Mouse (Mus musculus) neural tube, embryonic 13.5 days (tissue): ENCODE data around the gene Rpl26. TPM values are rescaled to one million over a fixed set of nuclear protein-coding genes. Genes with fewer than 3 reads are reported as not detected.

Source experiments
- ATAC-seq: fragments of 200-750 bp; cut with Nextera tagmentation; 2 replicates; pipeline ENCODE4 v1.8.0; 2017; ENCODE audit warnings: low read depth, mild to moderate bottlenecking, moderate TSS enrichment, moderate library complexity
- H3K27ac ChIP-seq: fragments of 300-500 bp; sonication (generic); replicated peaks from 2 replicates; pipeline ENCODE4 v1.5.1; 2015; ENCODE audit warnings: moderate library complexity, mild to moderate bottlenecking, inconsistent platforms
- H3K27me3 ChIP-seq: fragments of 300-500 bp; sonication (generic); 2 replicates; pipeline ENCODE4 v1.6.1; 2015; ENCODE audit warnings: mild to moderate bottlenecking, inconsistent platforms
- H3K36me3 ChIP-seq: fragments of 300-500 bp; sonication (generic); 2 replicates; pipeline ENCODE4 v1.6.1; 2015; ENCODE audit warnings: mild to moderate bottlenecking, inconsistent platforms
- H3K4me1 ChIP-seq: fragments of 300-500 bp; sonication (generic); replicated peaks from 2 replicates; pipeline ENCODE4 v1.6.1; 2015; ENCODE audit warnings: inconsistent platforms
- H3K4me2 ChIP-seq: fragments of 300-500 bp; sonication (generic); 2 replicates; pipeline ENCODE4 v1.6.1; 2015; ENCODE audit warnings: inconsistent platforms, mild to moderate bottlenecking, moderate library complexity
- H3K4me3 ChIP-seq: fragments of 300-500 bp; sonication (generic); 2 replicates; pipeline ENCODE4 v1.5.1; 2015; ENCODE audit warnings: mild to moderate bottlenecking, inconsistent platforms
- H3K9ac ChIP-seq: fragments of 300-500 bp; sonication (generic); 2 replicates; pipeline ENCODE4 v1.6.1; 2015; ENCODE audit warnings: moderate library complexity, mild to moderate bottlenecking, inconsistent platforms
- H3K9me3 ChIP-seq: fragments of 300-500 bp; sonication (generic); 2 replicates; pipeline ENCODE4 v1.6.1; 2016; ENCODE audit warnings: inconsistent platforms
- WGBS: fragments of 180-500 bp; shearing (Covaris S2); methylation state at CpG from one replicate; pipeline ENCODE4 v1.1.7; 2015; 5-methylcytosine and 5-hydroxymethylcytosine counted together
- polyA plus RNA-seq: library from polyadenylated mRNA; unstranded; fragments of >200 nt; fragmentation: Nextera tagmentation; extraction: Ambion mirVana; gene quantifications from 2 replicates; pipeline ENCODE4 v1.2.1, GENCODE M21; 2015

Gene Rpl26
- polyA plus RNA-seq, 1 experiment from 2014 or later: 743 TPM

DNA sequence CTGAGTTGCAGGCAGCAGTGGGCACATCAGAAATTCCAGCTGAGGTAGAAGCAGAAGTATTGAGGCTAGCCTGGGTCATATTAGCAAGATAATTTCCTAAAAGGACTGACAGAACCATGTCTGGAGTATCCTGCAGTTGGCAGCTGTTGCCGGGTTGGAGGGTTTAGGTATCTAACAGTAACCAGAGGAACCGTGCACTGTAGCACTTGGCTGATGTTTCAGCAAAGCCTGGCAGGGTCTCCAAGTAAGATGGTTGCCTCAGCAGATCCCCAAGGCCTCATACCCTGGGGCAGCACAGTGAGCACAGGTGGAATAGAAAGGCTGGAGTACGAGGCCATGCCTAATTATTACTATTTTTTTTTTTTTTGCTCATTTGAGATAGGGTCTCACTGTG lies 3.8 kb downstream of the Rpl26 start:
- H3K27ac ChIP-seq: no peak overlapping the region
- peaks cover 51% of the 10 kb centered on the region for H3K36me3 ChIP-seq
- H3K4me3 ChIP-seq: no peak overlapping the region
- WGBS: 86% methylated on average over 3 of the region's 3 CpGs
- H3K9me3 ChIP-seq: no peaks in the 10 kb centered on the region
- H3K4me2 ChIP-seq: no peak overlapping the region
- ATAC-seq: no peak
- peaks cover 15% of the 10 kb centered on the region for H3K4me1 ChIP-seq
- H3K9ac ChIP-seq: peak overlapping the region; percentile 38; the same call in 1 of the 2 replicates
- H3K27me3 ChIP-seq: 0 out of 2 replicates have a peak, but pooled peaks cover under 1% of the 10 kb centered on the region

DNA sequence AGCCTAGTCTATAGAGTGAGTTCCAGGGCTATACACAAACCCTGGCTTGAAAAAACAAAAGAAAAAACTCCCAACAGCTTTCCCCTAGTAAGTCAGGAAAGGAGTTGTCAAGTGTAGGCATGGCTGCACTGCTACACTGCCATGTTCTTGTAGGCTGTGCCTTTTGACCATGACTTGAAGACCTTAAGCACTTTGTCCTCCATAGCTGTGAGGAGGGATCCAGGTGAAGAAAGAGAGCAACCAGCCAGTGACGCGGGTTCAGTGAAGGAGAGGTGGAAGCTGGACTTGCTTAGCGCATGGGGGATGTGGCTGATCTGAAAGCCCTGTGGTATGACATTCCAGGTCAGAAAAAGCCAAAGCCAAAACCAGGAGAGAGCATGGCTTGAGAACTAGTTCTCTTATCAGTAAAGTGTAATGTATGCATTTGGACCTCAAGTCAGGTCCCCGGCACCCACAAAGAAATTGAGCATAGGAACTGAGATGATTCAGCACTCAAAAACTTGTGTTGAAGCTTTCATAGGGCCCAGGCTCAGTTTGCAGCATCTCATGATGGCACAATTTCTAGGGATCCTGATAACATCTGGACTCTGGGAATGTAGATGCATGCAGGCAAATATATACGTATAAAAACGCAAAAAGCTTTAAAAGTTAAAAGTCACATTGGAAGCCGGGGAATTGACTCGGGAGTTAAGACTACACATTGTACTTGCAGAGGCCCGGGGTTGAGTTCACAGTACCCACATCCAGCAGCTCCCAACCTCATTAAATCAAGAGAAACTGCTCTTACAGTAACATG lies 4.5 kb downstream of the Rpl26 start:
- 93% methylated on average over 9 of the region's 9 CpGs for WGBS
- Histone ChIP-seq H3K27me3 (no peaks in the 10 kb centered on the region), H3K9me3 (no peaks in the 10 kb centered on the region), H3K4me2 (no peak overlapping the region), H3K27ac (no peak overlapping the region), H3K9ac (no peak overlapping the region), H3K4me3 (no peak overlapping the region), H3K36me3 (peaks cover 51% of the 10 kb centered on the region), H3K4me1 (peaks cover 14% of the 10 kb centered on the region)
- ATAC-seq: no peak

DNA sequence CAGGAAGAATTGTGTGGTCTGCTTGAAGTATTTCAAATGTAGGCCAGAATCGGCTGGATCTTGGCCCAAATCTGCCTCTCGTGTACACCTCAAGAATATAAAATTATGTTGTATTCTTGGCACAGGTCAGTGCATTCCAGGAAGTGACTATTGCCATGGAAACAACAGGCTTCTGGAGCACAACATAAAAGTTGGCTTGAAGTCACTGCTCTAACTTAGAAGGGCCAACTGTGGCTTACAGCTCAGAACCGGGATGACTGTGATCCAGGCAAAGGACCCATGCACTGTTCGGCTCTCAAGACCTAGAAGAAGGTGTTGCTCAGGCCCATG lies 5.0 kb downstream of the Rpl26 start:
- no peak for ATAC-seq
- H3K4me2 ChIP-seq: no peak overlapping the region
- no peak overlapping the region for H3K27ac ChIP-seq
- peaks cover 11% of the 10 kb centered on the region for H3K4me1 ChIP-seq
- WGBS: 72% methylated on average over 4 of the region's 4 CpGs
- H3K4me3 ChIP-seq: no peak overlapping the region
- no peaks in the 10 kb centered on the region for H3K27me3 ChIP-seq
- H3K36me3 ChIP-seq: peaks cover 51% of the 10 kb centered on the region
- H3K9me3 ChIP-seq: no peaks in the 10 kb centered on the region
- H3K9ac ChIP-seq: no peak overlapping the region

DNA sequence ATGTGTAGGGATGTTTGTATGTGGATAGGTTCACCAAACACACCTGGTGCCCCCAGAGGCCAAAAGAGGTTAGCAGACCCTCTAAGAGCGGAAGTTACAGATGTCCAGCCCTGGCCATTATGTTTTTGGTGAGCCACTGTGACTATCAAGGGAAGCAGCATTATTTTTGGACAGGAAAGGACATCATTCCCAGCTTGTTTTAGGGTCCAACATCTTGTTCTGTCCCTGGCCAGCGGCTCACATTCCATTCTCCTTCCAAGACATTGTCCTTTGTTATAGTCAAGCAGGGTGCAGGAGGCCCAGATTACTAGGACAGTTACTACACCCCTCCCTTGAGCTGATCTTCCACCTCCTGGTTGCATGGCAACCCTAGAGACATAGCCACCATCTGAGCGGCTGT lies 5.9 kb downstream of the Rpl26 start:
- H3K9ac ChIP-seq: no peak overlapping the region
- WGBS: 74% methylated on average over 3 of the region's 3 CpGs
- H3K27ac ChIP-seq: no peak overlapping the region
- no peaks in the 10 kb centered on the region for H3K9me3 ChIP-seq
- no peak for ATAC-seq
- peaks cover 13% of the 10 kb centered on the region for H3K4me1 ChIP-seq
- H3K27me3 ChIP-seq: no peaks in the 10 kb centered on the region
- peaks cover 51% of the 10 kb centered on the region for H3K36me3 ChIP-seq
- no peak overlapping the region for H3K4me3 ChIP-seq
- no peak overlapping the region for H3K4me2 ChIP-seq

DNA sequence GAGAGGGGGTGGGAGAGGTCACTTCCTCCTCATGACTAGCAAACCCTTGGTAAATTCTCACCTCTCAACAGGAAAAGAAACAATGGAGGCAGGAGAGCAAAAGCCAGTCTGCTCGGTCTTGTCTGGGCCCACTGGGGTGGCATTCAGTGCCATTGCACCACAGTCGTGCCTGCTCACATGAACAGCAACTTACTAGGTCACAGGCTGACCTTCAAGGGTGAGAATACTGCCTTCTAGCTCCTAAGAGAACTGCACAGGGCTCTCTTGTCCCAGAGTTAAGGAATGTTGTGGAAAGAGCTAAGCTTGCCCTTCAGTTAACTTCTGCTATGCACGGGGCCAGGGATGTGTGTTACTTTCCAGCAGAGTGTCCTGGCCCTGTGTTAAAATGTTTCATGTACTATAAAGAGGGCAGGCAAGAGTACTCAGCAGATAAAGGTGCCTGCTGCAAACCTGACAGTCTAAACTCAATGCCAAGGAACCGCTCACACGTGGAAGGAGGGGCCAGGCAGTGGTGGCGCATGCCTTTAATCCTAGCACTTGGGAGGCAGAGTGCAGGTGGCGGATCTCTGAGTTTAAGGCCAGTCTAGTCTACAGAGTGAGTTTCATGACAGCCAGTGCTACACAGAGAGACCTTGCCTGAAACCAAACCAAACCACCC lies 7.6 kb downstream of the Rpl26 start:
- ATAC-seq: no peak
- Histone ChIP-seq H3K27me3 (no peaks in the 10 kb centered on the region), H3K9ac (no peak overlapping the region), H3K4me2 (no peak overlapping the region), H3K27ac (no peak overlapping the region), H3K4me3 (no peak overlapping the region), H3K36me3 (peaks cover 37% of the 10 kb centered on the region), H3K9me3 (no peaks in the 10 kb centered on the region), H3K4me1 (0 out of 2 replicates have a peak, but pooled peaks cover 3% of the 10 kb centered on the region)
- WGBS: 58% methylated on average over 7 of the region's 7 CpGs

DNA sequence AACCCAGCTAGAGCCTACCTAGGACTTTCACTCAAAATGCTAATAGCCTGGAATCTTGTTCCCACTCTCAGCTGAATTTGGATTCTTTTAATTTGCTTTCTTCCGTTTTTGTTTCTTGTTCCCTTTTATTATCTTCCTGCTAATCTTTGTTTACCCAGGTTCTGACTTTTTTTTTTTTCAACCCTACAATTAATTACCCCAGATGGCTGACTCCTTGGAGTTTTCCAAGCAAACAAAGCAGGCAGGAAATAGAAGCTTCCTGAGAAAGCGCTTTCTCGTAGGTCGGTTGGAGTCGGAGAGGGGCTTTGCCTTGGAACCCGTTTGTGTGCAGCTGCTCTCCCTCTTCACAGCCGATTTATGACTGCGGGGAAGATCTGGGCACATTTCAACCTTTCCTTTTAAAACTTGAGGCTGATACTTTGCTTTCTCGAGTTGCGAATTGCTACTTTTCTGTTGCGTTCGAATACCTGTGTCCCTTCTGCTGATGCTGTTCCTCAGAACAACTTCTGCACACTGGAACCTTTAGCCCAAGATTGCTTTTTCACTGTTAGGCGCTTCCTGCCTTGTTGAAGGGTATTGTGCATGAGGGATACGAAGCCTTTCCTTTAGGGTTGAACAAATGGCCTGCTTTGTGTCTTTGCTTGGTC lies 10.3 kb downstream of the Rpl26 start:
- no peak overlapping the region for H3K4me3 ChIP-seq
- H3K4me2 ChIP-seq: no peak overlapping the region
- H3K27me3 ChIP-seq: no peaks in the 10 kb centered on the region
- no peak overlapping the region for H3K9ac ChIP-seq
- 49% methylated on average over 14 of the region's 14 CpGs for WGBS
- no peak overlapping the region; the same call in none of the 2 replicates for H3K27ac ChIP-seq
- no peak for ATAC-seq
- peaks cover 10% of the 10 kb centered on the region; the same call in 1 of the 2 replicates for H3K36me3 ChIP-seq
- no peaks in the 10 kb centered on the region for H3K9me3 ChIP-seq
- 0 out of 2 replicates have a peak, but pooled peaks cover 3% of the 10 kb centered on the region for H3K4me1 ChIP-seq

DNA sequence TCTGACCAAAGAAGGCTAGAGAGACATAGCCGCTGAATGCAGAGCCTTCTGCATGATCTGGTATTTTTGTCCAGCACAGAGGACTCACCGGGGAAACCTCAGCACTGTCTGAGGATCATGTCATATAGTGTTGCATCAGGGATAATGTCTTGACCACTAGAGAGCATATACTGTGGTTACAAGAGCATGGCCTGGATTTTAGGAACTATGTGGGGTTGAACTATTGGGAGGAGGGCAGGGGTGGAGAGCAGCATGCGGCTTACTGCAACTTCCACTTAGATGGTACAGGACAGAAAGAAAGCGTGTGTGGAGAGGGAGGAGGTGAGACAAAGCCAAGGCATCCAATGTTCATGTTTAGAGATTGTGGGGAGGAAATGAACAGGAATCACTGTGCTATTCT lies 13.2 kb downstream of the Rpl26 start:
- no peak for ATAC-seq
- no peak overlapping the region for H3K4me2 ChIP-seq
- no peaks in the 10 kb centered on the region for H3K9me3 ChIP-seq
- H3K27me3 ChIP-seq: no peaks in the 10 kb centered on the region
- no peak overlapping the region for H3K27ac ChIP-seq
- no peak overlapping the region for H3K4me3 ChIP-seq
- 88% methylated on average over 4 of the region's 4 CpGs for WGBS
- H3K36me3 ChIP-seq: no peaks in the 10 kb centered on the region
- no peak overlapping the region for H3K9ac ChIP-seq
- H3K4me1 ChIP-seq: 0 out of 2 replicates have a peak, but pooled peaks cover 3% of the 10 kb centered on the region

DNA sequence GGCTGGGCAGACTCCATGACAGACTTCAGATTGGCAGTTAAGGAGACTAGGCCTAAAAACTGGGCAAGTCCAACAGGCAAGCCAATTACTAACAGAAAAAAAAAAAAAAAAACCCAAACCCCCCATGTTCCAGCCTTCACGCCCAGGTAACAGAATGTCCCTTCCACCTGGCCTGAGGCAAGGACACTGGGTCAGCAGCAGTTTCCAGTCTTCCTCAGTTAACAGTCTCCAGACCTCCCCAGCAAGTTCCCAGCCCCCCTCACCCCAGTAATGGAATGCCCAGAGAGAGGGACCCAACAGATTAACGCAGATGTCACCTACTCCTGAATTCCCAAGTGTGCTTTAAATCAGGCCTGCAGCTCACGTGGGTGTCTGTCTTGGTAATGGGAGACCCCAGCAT lies 21.8 kb downstream of the Rpl26 start:
- no peak overlapping the region for H3K4me2 ChIP-seq
- ATAC-seq: no peak
- peaks cover 13% of the 10 kb centered on the region for H3K4me1 ChIP-seq
- no peaks in the 10 kb centered on the region for H3K9me3 ChIP-seq
- WGBS: 58% methylated on average over 3 of the region's 3 CpGs
- no peak overlapping the region for H3K9ac ChIP-seq
- H3K36me3 ChIP-seq: no peaks in the 10 kb centered on the region
- H3K27ac ChIP-seq: no peak overlapping the region
- H3K27me3 ChIP-seq: no peaks in the 10 kb centered on the region
- H3K4me3 ChIP-seq: no peak overlapping the region

DNA sequence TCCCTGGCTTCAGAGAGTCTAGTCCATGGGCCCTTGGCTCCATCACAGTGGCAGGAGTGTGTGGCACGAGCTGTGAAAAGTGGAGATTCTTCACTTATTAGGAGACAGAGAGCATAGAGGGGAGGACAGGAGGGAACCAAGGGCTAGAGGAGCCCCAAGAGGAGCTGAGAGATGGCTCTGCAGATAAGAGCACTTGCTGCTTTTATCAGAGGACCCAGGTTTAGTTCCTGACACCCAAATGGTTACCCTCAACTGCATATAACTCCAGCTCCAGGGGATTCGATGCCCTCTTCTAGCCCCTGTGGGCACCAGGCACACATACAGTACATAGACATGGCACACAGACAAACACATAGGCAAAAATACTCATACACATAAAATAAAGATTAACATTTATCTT lies 23.4 kb downstream of the Rpl26 start:
- Histone ChIP-seq H3K27ac (no peak overlapping the region), H3K9me3 (no peaks in the 10 kb centered on the region), H3K9ac (no peak overlapping the region), H3K27me3 (no peaks in the 10 kb centered on the region), H3K4me2 (no peak overlapping the region), H3K4me1 (peaks cover 13% of the 10 kb centered on the region), H3K4me3 (no peak overlapping the region), H3K36me3 (no peaks in the 10 kb centered on the region)
- 95% methylated on average over 2 of the region's 2 CpGs for WGBS
- no peak for ATAC-seq

DNA sequence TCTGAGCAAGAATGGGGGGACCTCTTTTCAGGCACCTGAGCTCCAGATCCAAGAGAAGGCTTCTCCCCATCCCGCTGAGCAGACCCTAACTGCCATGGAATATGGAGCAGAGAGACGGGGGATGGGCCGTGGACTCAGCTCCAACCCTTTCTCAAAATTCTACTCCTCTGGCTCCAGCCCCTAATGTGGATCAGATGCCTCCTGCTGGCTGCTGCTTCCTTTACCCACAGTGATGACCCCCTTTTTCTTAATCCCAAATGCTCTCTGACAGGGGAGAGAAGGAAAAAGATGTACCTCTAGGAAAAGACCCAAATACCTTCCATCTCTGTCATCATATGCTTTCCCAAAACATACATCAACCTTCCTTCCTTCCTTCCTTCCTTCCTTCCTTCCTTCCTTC lies 25.6 kb downstream of the Rpl26 start, which contains the start of gene Odf4:
TSS of gene Odf4 (minus strand) at position 101 of the 400 bp plus-strand sequence.
- Histone ChIP-seq H3K9me3 (no peaks in the 10 kb centered on the region), H3K36me3 (no peaks in the 10 kb centered on the region), H3K4me3 (no peak within 1 kb of the TSS), H3K27me3 (no peaks in the 10 kb centered on the region; the same call in 1 of the 2 replicates), H3K9ac (no peak within 1 kb of the TSS), H3K4me1 (peaks cover 8% of the 10 kb centered on the region), H3K4me2 (no peak within 1 kb of the TSS), H3K27ac (no peak within 1 kb of the TSS)
- 82% methylated on average over 3 of the region's 3 CpGs for WGBS
- ATAC-seq: no peak

DNA sequence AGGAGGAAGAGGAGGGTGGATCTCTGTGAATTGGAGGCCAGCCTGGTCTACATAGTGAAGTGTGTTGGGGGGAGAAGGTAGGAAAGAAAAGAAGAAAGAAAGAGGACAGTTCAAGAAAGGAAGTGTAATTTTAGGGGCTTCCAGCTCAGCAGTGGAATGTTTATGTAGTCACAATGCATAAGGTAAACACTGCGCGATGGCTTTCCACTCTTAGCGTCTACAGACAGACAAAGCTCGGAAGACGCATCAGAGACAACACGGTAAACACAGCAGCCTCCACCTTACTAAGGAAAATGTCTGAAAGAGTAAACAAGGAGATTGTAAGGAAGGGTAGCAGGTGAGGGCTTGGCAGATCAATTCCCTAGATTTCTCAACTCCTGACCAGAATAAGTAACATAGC lies 28.6 kb downstream of the Rpl26 start:
- H3K9ac ChIP-seq: no peak overlapping the region
- H3K36me3 ChIP-seq: no peaks in the 10 kb centered on the region
- no peak for ATAC-seq
- H3K4me2 ChIP-seq: no peak overlapping the region
- no peak overlapping the region for H3K4me3 ChIP-seq
- H3K4me1 ChIP-seq: no peaks in the 10 kb centered on the region; the same call in 1 of the 2 replicates
- WGBS: 85% methylated on average over 6 of the region's 6 CpGs
- no peaks in the 10 kb centered on the region; the same call in 1 of the 2 replicates for H3K27me3 ChIP-seq
- no peaks in the 10 kb centered on the region for H3K9me3 ChIP-seq
- H3K27ac ChIP-seq: no peak overlapping the region

DNA sequence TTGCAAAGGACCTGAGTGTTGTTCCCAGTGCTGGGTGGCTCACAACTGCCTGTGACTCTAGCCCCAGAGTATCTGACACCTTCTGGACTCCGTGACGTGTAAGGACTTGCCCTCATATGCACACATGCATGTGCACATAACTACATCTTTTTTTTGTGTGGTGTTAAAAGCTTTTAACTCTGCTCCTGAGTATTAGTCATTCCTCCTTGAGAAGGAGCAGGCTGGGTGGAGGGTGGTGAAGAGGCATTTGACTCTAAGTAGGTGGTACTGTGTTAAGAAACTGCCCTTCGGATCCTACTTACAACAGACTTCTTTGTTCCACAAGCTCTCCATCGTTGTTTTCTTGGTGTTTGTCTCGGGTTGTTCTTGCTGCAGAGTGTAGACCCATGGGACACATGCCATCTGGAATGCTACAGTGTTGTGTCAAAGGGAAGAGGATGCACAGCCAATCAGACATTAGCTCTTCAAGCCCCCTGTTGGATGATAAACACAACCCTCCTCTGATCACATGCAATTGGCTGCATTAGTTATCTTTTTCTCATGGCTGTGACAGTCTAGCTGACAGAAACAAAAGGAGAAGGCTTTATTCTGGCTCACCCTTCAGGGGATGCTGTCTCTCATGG lies 32.6 kb downstream of the Rpl26 start:
- Histone ChIP-seq H3K4me3 (no peak overlapping the region), H3K9ac (no peak overlapping the region), H3K4me1 (peaks cover under 1% of the 10 kb centered on the region; the same call in 1 of the 2 replicates), H3K4me2 (no peak overlapping the region), H3K9me3 (no peaks in the 10 kb centered on the region), H3K27ac (peak overlapping the region; percentile 50; the same call in 1 of the 2 replicates), H3K27me3 (no peaks in the 10 kb centered on the region; the same call in 1 of the 2 replicates), H3K36me3 (no peaks in the 10 kb centered on the region)
- ATAC-seq: no peak
- 69% methylated on average over 5 of the region's 5 CpGs for WGBS
